21 mouse cellular contexts compared by ENCODE assay signal in genomic region chr14:114842327-114842726, GRCm38 (mm10).
DNase-seq lines count a peak whose midpoint lies in the region; ATAC-seq and TF ChIP-seq lines count a peak whose summit lies in the region.
"Had no signal": no experiment of that assay in that cellular context is flagged by ENCODE, and none has a peak within 500 bp of the region (broad histone marks: within the 10 kb centered on the region; RNA-seq: fewer than 3 reads in every experiment).

No protein-coding gene starts in this region.

- 90% methylated on average over 8 of the region's 8 CpGs for WGBS in limb, embryonic 11.5 days
- WGBS in limb, embryonic 10.5 days = 90% methylated on average over 8 of the region's 8 CpGs
- 60% methylated on average over 8 of the region's 8 CpGs for WGBS in lung, postnatal 0 days
- 87% methylated on average over 8 of the region's 8 CpGs for WGBS in embryonic facial prominence, embryonic 10.5 days
- WGBS in liver, embryonic 12.5 days (ENCODE audit: insufficient replicate concordance) = 64% methylated on average over 8 of the region's 8 CpGs

- no peak overlapping the region for H3K9ac ChIP-seq in limb, embryonic 11.5 days (ENCODE audit: low read length)
- H3K9ac ChIP-seq in lung, postnatal 0 days (replicated peaks; ENCODE audit: low read depth) = no peak overlapping the region
- no peak overlapping the region for H3K9ac ChIP-seq in liver, embryonic 12.5 days
- H3K9ac ChIP-seq: embryonic facial prominence, embryonic 12.5 days; forebrain, embryonic 15.5 days; heart, embryonic 15.5 days; hindbrain, embryonic 15.5 days had no signal

- no peak overlapping the region for H3K27ac ChIP-seq in limb, embryonic 11.5 days (replicated peaks; ENCODE audit: low read depth, low read length)
- no peak overlapping the region for H3K27ac ChIP-seq in limb, embryonic 10.5 days
- H3K27ac ChIP-seq in lung, postnatal 0 days (ENCODE audit: low read length) = peak overlapping the region; percentile 29
- H3K27ac ChIP-seq in embryonic facial prominence, embryonic 10.5 days (replicated peaks) = 0 out of 2 replicates have a peak overlapping the region, but pooled peaks have one; percentile 0
- H3K27ac ChIP-seq in liver, embryonic 12.5 days = no peak overlapping the region
- H3K27ac ChIP-seq: embryonic facial prominence, embryonic 12.5 days; forebrain, embryonic 15.5 days; heart, embryonic 15.5 days; hindbrain, embryonic 15.5 days had no signal

- peak; percentile 86 for TF ChIP-seq EP300 in lung, postnatal 0 days (IDR thresholded peaks at IDR 0.05)

- peak; percentile 18 for DNase-seq in limb, embryonic 11.5 days (ENCODE audit: low spot score)
- DNase-seq in limb, embryonic 10.5 days (ENCODE audit: low spot score) = no peak
- DNase-seq in lung, postnatal 0 days (ENCODE audit: low spot score) = peak; percentile 75
- no peak for DNase-seq in lung, postnatal 10 days
- DNase-seq in embryonic facial prominence, embryonic 10.5 days (ENCODE audit: low spot score) = no peak
- peak; percentile 34 for DNase-seq in testis, postnatal 14 days (ENCODE audit: low spot score)
- DNase-seq: adrenal gland, adult 8-10 months; B cell, adult 2 months; cerebellum, adult 11 months; cerebellum, adult 8-10 months; cerebellum, postnatal 14 days; gastrocnemius, postnatal 36 days; heart, adult 11 months; heart, postnatal 14 days had no signal

- peaks cover 2% of the 10 kb centered on the region; the same call in 1 of the 2 replicates for H3K4me1 ChIP-seq in limb, embryonic 11.5 days (ENCODE audit: control insufficient read depth, insufficient read depth, low read length)
- peaks cover 39% of the 10 kb centered on the region for H3K4me1 ChIP-seq in limb, embryonic 10.5 days
- no peaks in the 10 kb centered on the region for H3K4me1 ChIP-seq in lung, postnatal 0 days (ENCODE audit: insufficient read depth, low read depth, low read length)
- H3K4me1 ChIP-seq in embryonic facial prominence, embryonic 10.5 days = peaks cover 43% of the 10 kb centered on the region
- H3K4me1 ChIP-seq in liver, embryonic 12.5 days = no peaks in the 10 kb centered on the region
- H3K4me1 ChIP-seq: embryonic facial prominence, embryonic 12.5 days; heart, embryonic 15.5 days had no signal

- no peaks in the 10 kb centered on the region for H3K9me3 ChIP-seq in limb, embryonic 11.5 days (ENCODE audit: control insufficient read depth, low read length)
- H3K9me3 ChIP-seq in limb, embryonic 10.5 days (replicated peaks) = no peaks in the 10 kb centered on the region
- no peaks in the 10 kb centered on the region for H3K9me3 ChIP-seq in lung, postnatal 0 days (ENCODE audit: low read length)
- H3K9me3 ChIP-seq in embryonic facial prominence, embryonic 10.5 days = no peaks in the 10 kb centered on the region
- H3K9me3 ChIP-seq in liver, embryonic 12.5 days (replicated peaks) = no peaks in the 10 kb centered on the region
- H3K9me3 ChIP-seq: embryonic facial prominence, embryonic 12.5 days; forebrain, embryonic 15.5 days; heart, embryonic 15.5 days; hindbrain, embryonic 15.5 days had no signal

- TF ChIP-seq CTCF in lung, postnatal 0 days (IDR thresholded peaks at IDR 0.05) = peak; percentile 8; the same call in 1 of the 2 replicates

- no peaks in the 10 kb centered on the region for H3K27me3 ChIP-seq in limb, embryonic 11.5 days (ENCODE audit: control insufficient read depth, insufficient read depth, low read length)
- H3K27me3 ChIP-seq in limb, embryonic 10.5 days (ENCODE audit: low read depth, poor library complexity, severe bottlenecking) = no peaks in the 10 kb centered on the region
- no peaks in the 10 kb centered on the region for H3K27me3 ChIP-seq in lung, postnatal 0 days (replicated peaks; ENCODE audit: insufficient read depth, low read length)
- no peaks in the 10 kb centered on the region for H3K27me3 ChIP-seq in embryonic facial prominence, embryonic 10.5 days (replicated peaks; ENCODE audit: low read depth, poor library complexity, severe bottlenecking)
- no peaks in the 10 kb centered on the region for H3K27me3 ChIP-seq in liver, embryonic 12.5 days (replicated peaks)
- H3K27me3 ChIP-seq: embryonic facial prominence, embryonic 12.5 days; forebrain, embryonic 15.5 days; heart, embryonic 15.5 days; hindbrain, embryonic 15.5 days had no signal

- H3K36me3 ChIP-seq in limb, embryonic 11.5 days (ENCODE audit: control insufficient read depth, insufficient read depth, low read length) = no peaks in the 10 kb centered on the region
- H3K36me3 ChIP-seq in limb, embryonic 10.5 days = no peaks in the 10 kb centered on the region
- H3K36me3 ChIP-seq in lung, postnatal 0 days (ENCODE audit: insufficient read depth, low read length) = no peaks in the 10 kb centered on the region
- H3K36me3 ChIP-seq in embryonic facial prominence, embryonic 10.5 days (replicated peaks) = no peaks in the 10 kb centered on the region
- H3K36me3 ChIP-seq in liver, embryonic 12.5 days = no peaks in the 10 kb centered on the region
- H3K36me3 ChIP-seq: embryonic facial prominence, embryonic 12.5 days; forebrain, embryonic 15.5 days; G1E; heart, embryonic 15.5 days; hindbrain, embryonic 15.5 days had no signal

- H3K4me2 ChIP-seq in limb, embryonic 11.5 days (ENCODE audit: low read depth, severe bottlenecking) = no peak overlapping the region
- no peak overlapping the region; the same call in 1 of the 2 replicates for H3K4me2 ChIP-seq in lung, postnatal 0 days (replicated peaks; ENCODE audit: low read depth, low read length)
- no peak overlapping the region for H3K4me2 ChIP-seq in liver, embryonic 12.5 days
- H3K4me2 ChIP-seq: embryonic facial prominence, embryonic 12.5 days; forebrain, embryonic 15.5 days; heart, embryonic 15.5 days; hindbrain, embryonic 15.5 days had no signal

- H3K4me3 ChIP-seq in limb, embryonic 11.5 days (ENCODE audit: low read depth, low read length) = no peak overlapping the region
- no peak overlapping the region for H3K4me3 ChIP-seq in limb, embryonic 10.5 days
- H3K4me3 ChIP-seq in lung, postnatal 0 days (ENCODE audit: low read depth, low read length) = no peak overlapping the region; the same call in 1 of the 2 replicates
- no peak overlapping the region for H3K4me3 ChIP-seq in embryonic facial prominence, embryonic 10.5 days
- H3K4me3 ChIP-seq in liver, embryonic 12.5 days = no peak overlapping the region
- H3K4me3 ChIP-seq: embryonic facial prominence, embryonic 12.5 days; forebrain, embryonic 15.5 days; heart, embryonic 15.5 days; hindbrain, embryonic 15.5 days had no signal

- no peak for ATAC-seq in limb, embryonic 11.5 days (ENCODE audit: insufficient number of reproducible peaks, low FRiP score, low TSS enrichment, low read depth)
- ATAC-seq in lung, postnatal 0 days = peak; percentile 87
- ATAC-seq in liver, embryonic 12.5 days = no peak
- ATAC-seq: CD4-positive, CD25-positive, alpha-beta regulatory T cell, adult 4 months; forebrain, embryonic 15.5 days had no signal

Comparison
In these comparisons a context has a peak if more than half of its experiments do, and no peak if none do; other contexts are left out.
1. DNase-seq: peak in limb, embryonic 11.5 days (single experiment), lung, postnatal 0 days (single experiment) and testis, postnatal 14 days (single experiment); none in limb, embryonic 10.5 days (single experiment), lung, postnatal 10 days (single experiment) and embryonic facial prominence, embryonic 10.5 days (single experiment).
2. H3K27ac ChIP-seq: peak in lung, postnatal 0 days (single experiment) and embryonic facial prominence, embryonic 10.5 days (single experiment); none in limb, embryonic 11.5 days (single experiment), limb, embryonic 10.5 days (single experiment) and liver, embryonic 12.5 days (single experiment).